ENCODE assay signal across 10 mouse cellular contexts in genomic region chr16:31883902-31884301, GRCm38 (mm10). TPM values are rescaled to one million over a fixed set of nuclear protein-coding genes. Genes with fewer than 3 reads are reported as not detected.
DNase-seq lines count a peak whose midpoint lies in the region; ATAC-seq and TF ChIP-seq lines count a peak whose summit lies in the region.
"Had no signal": no experiment of that assay in that cellular context is flagged by ENCODE, and none has a peak within 500 bp of the region (broad histone marks: within the 10 kb centered on the region; RNA-seq: fewer than 3 reads in every experiment).

No protein-coding gene starts in this region.

- no peak overlapping the region for H3K9ac ChIP-seq in hindbrain, embryonic 14.5 days
- no peak overlapping the region for H3K9ac ChIP-seq in MEL (ENCODE audit: control insufficient read depth, low read depth, low read length, poor library complexity, severe bottlenecking)
- H3K9ac ChIP-seq in forebrain, embryonic 14.5 days (ENCODE audit: low read length): no peak overlapping the region
- no peak overlapping the region for H3K9ac ChIP-seq in liver, embryonic 13.5 days

- peaks cover 49% of the 10 kb centered on the region for H3K4me1 ChIP-seq in hindbrain, embryonic 10.5 days (replicated peaks)
- H3K4me1 ChIP-seq in hindbrain, embryonic 14.5 days (replicated peaks; ENCODE audit: control insufficient read depth, insufficient read depth, low read length): 0 out of 2 replicates have a peak, but pooled peaks cover 5% of the 10 kb centered on the region
- peaks cover 0 to 13% of the 10 kb centered on the region in 2 experiments; a peak in 2 of 4 replicates for H3K4me1 ChIP-seq in MEL (ENCODE audit: control insufficient read depth in 1 of 2, insufficient read depth in 2 of 2, low read length in 2 of 2)
- no peaks in the 10 kb centered on the region; the same call in 1 of the 2 replicates for H3K4me1 ChIP-seq in forebrain, embryonic 14.5 days (ENCODE audit: control insufficient read depth, insufficient read depth, low read length)
- H3K4me1 ChIP-seq in liver, embryonic 13.5 days (replicated peaks): peaks cover 12% of the 10 kb centered on the region

- H3K9me3 ChIP-seq in hindbrain, embryonic 10.5 days: no peaks in the 10 kb centered on the region
- H3K9me3 ChIP-seq in hindbrain, embryonic 14.5 days (ENCODE audit: control insufficient read depth, low read length): no peaks in the 10 kb centered on the region
- no peaks in the 10 kb centered on the region for H3K9me3 ChIP-seq in MEL (replicated peaks; ENCODE audit: insufficient read depth, low read length)
- no peaks in the 10 kb centered on the region for H3K9me3 ChIP-seq in forebrain, embryonic 14.5 days (replicated peaks; ENCODE audit: control insufficient read depth, low read length)
- no peaks in the 10 kb centered on the region for H3K9me3 ChIP-seq in liver, embryonic 13.5 days (replicated peaks)

- no peak for TF ChIP-seq RAD21 in MEL (IDR thresholded peaks at IDR 0.05; ENCODE audit: low read depth, low read length)

- no peaks in the 10 kb centered on the region for H3K79me2 ChIP-seq in MEL (ENCODE audit: control insufficient read depth, insufficient read depth, low read length, poor library complexity)

- no peak; the same call in 1 of the 2 replicates for ATAC-seq in hindbrain, embryonic 14.5 days (ENCODE audit: low FRiP score)
- ATAC-seq in forebrain, embryonic 14.5 days: peak; percentile 37; the same call in 1 of the 2 replicates
- ATAC-seq in liver, embryonic 13.5 days (ENCODE audit: low read depth): peak; percentile 29; the same call in 1 of the 2 replicates

- no peak overlapping the region for H3K4me2 ChIP-seq in hindbrain, embryonic 14.5 days (replicated peaks)
- H3K4me2 ChIP-seq in forebrain, embryonic 14.5 days (ENCODE audit: low read length): no peak overlapping the region
- H3K4me2 ChIP-seq in liver, embryonic 13.5 days: peak overlapping the region; percentile 41; the same call in 1 of the 2 replicates

- DNase-seq in hindbrain, embryonic 10.5 days (ENCODE audit: low spot score): no peak
- no peak for DNase-seq in hindbrain, embryonic 14.5 days (ENCODE audit: low spot score)
- peak; percentile 21 for DNase-seq in MEL (ENCODE audit: low read depth, low spot score)
- no peak for DNase-seq in forebrain, embryonic 14.5 days (ENCODE audit: low spot score)
- no peak for DNase-seq in liver, embryonic 13.5 days
- DNase-seq in spleen, postnatal 10 days (ENCODE audit: low spot score in 2 of 2): no peak
- no peak for DNase-seq in adrenal gland, adult (ENCODE audit: inconsistent age in 2 of 2, low spot score in 1 of 2)
- no peak for DNase-seq in adrenal gland, postnatal 10 days
- DNase-seq: heart, postnatal 14 days had no signal

- no peak overlapping the region for H3K27ac ChIP-seq in hindbrain, embryonic 10.5 days
- no peak overlapping the region for H3K27ac ChIP-seq in hindbrain, embryonic 14.5 days
- no peak overlapping the region for H3K27ac ChIP-seq in MEL (ENCODE audit: control insufficient read depth, low read depth, low read length)
- no peak overlapping the region for H3K27ac ChIP-seq in forebrain, embryonic 14.5 days (ENCODE audit: low read depth, low read length)
- no peak overlapping the region for H3K27ac ChIP-seq in liver, embryonic 13.5 days

- H3K27me3 ChIP-seq in hindbrain, embryonic 10.5 days (ENCODE audit: insufficient read depth, poor library complexity, severe bottlenecking): peaks cover 36% of the 10 kb centered on the region
- H3K27me3 ChIP-seq in hindbrain, embryonic 14.5 days (ENCODE audit: control insufficient read depth, insufficient read depth, low read length): no peaks in the 10 kb centered on the region
- H3K27me3 ChIP-seq in MEL (ENCODE audit: control insufficient read depth in 1 of 2, insufficient read depth in 2 of 2, low read length in 2 of 2): peaks cover 3 to 6% of the 10 kb centered on the region in 2 experiments; a peak in 2 of 4 replicates
- no peaks in the 10 kb centered on the region for H3K27me3 ChIP-seq in forebrain, embryonic 14.5 days (replicated peaks; ENCODE audit: control insufficient read depth, insufficient read depth, low read length)
- 0 out of 2 replicates have a peak, but pooled peaks cover 4% of the 10 kb centered on the region for H3K27me3 ChIP-seq in liver, embryonic 13.5 days

- TF ChIP-seq POLR2A in MEL (IDR thresholded peaks at IDR 0.05; ENCODE audit: control insufficient read depth in 1 of 2, insufficient read depth in 1 of 2, low read depth in 1 of 2, low read length in 2 of 2, poor library complexity in 1 of 2): no peak

- no peaks in the 10 kb centered on the region for H3K36me3 ChIP-seq in hindbrain, embryonic 10.5 days
- H3K36me3 ChIP-seq in hindbrain, embryonic 14.5 days (replicated peaks; ENCODE audit: control insufficient read depth, insufficient read depth): no peaks in the 10 kb centered on the region
- H3K36me3 ChIP-seq in MEL (ENCODE audit: control insufficient read depth in 1 of 2, insufficient read depth in 2 of 2, low read length in 2 of 2): no peaks in the 10 kb centered on the region
- no peaks in the 10 kb centered on the region for H3K36me3 ChIP-seq in forebrain, embryonic 14.5 days (ENCODE audit: control insufficient read depth, insufficient read depth, low read length)
- no peaks in the 10 kb centered on the region for H3K36me3 ChIP-seq in liver, embryonic 13.5 days

- no peak for TF ChIP-seq CTCF in MEL (IDR thresholded peaks at IDR 0.05 in 2 of 3, conservative IDR thresholded peaks at IDR 0.05 in 1 of 3; ENCODE audit: control insufficient read depth in 1 of 3, insufficient read depth in 1 of 3, low read depth in 2 of 3, low read length in 3 of 3, poor library complexity in 1 of 3, severe bottlenecking in 1 of 3)

- 9% methylated on average over 6 of the region's 6 CpGs for WGBS in hindbrain, embryonic 10.5 days
- WGBS in hindbrain, embryonic 14.5 days: 17% methylated on average over 6 of the region's 6 CpGs
- WGBS in forebrain, embryonic 14.5 days: 21% methylated on average over 6 of the region's 6 CpGs
- 12% methylated on average over 6 of the region's 6 CpGs for WGBS in liver, embryonic 13.5 days (ENCODE audit: insufficient replicate concordance)

- 0 out of 2 replicates have a peak overlapping the region, but pooled peaks have one; percentile 7 for H3K4me3 ChIP-seq in hindbrain, embryonic 10.5 days
- H3K4me3 ChIP-seq in hindbrain, embryonic 14.5 days (replicated peaks; ENCODE audit: low read length): no peak overlapping the region
- H3K4me3 ChIP-seq in MEL (ENCODE audit: control insufficient read depth in 1 of 2, insufficient read depth in 1 of 2, low read depth in 2 of 2, low read length in 2 of 2): peak overlapping the region; percentile 7 to 38; a peak in 2 of 4 replicates
- no peak overlapping the region for H3K4me3 ChIP-seq in forebrain, embryonic 14.5 days (ENCODE audit: low read depth, low read length)
- no peak overlapping the region for H3K4me3 ChIP-seq in liver, embryonic 13.5 days (replicated peaks)

- no peak for TF ChIP-seq EP300 in MEL (IDR thresholded peaks at IDR 0.05; ENCODE audit: low read depth in 1 of 2, low read length in 2 of 2)

TF ChIP-seq in MEL, 35 proteins besides CTCF, POLR2A, EP300 and RAD21:
- no peak for TF ChIP-seq USF1 (IDR thresholded peaks at IDR 0.05; ENCODE audit: low read depth, low read length)
- no peak for TF ChIP-seq KAT2A (conservative IDR thresholded peaks at IDR 0.05; ENCODE audit: low read depth, low read length)
- no peak for TF ChIP-seq MAFK (IDR thresholded peaks at IDR 0.05; ENCODE audit: borderline replicate concordance, low read depth, low read length)

RNA-seq across cellular contexts. Expression of gene Meltf, which starts 5.3 kb away (rescaled TPM):
- polyA plus RNA-seq in hindbrain, embryonic 10.5 days (2016; fragmentation: Nextera tagmentation; extraction: Ambion mirVana): 0.07 and 0.20 TPM in 2 replicates
- 0.17 and 0.22 TPM in 2 replicates for polyA plus RNA-seq in hindbrain, embryonic 14.5 days (2014; fragmentation: Nextera tagmentation; extraction: Ambion mirVana)
- total RNA-seq in MEL (2012; rRNA removed): not detected in 2 replicates
- polyA plus RNA-seq in MEL (2012; ENCODE audit: insufficient read depth in 1 of 2, insufficient read length in 2 of 2, low read depth in 1 of 2, low replicate concordance in 2 of 2, missing spikeins in 1 of 2): not detected
- polyA plus RNA-seq in forebrain, embryonic 14.5 days (2014; fragmentation: Nextera tagmentation; extraction: Ambion mirVana): 0.04 and 0.09 TPM in 2 replicates
- 0.07 and 0.10 TPM in 2 replicates for polyA plus RNA-seq in liver, embryonic 13.5 days (2015; fragmentation: Nextera tagmentation; extraction: Ambion mirVana)
- under 1 TPM; 0.06 to 0.24 TPM for total RNA-seq in adrenal gland, postnatal 10 days (2021)
- total RNA-seq: adrenal gland, postnatal 14 days had no signal

RNA-seq across cellular contexts. Expression of gene Pigz, which starts 49.7 kb away (rescaled TPM):
- polyA plus RNA-seq in hindbrain, embryonic 10.5 days (2016; fragmentation: Nextera tagmentation; extraction: Ambion mirVana): 1.6 and 2.0 TPM in 2 replicates
- polyA plus RNA-seq in hindbrain, embryonic 14.5 days (2014; fragmentation: Nextera tagmentation; extraction: Ambion mirVana): 3.8 and 5.6 TPM in 2 replicates
- total RNA-seq in MEL (2012; rRNA removed): 0.23 and 0.26 TPM in 2 replicates
- under 1 TPM in 1 of 2 experiments, not detected in 1; 0.28 TPM for polyA plus RNA-seq in MEL (2012; ENCODE audit: insufficient read depth in 1 of 2, insufficient read length in 2 of 2, low read depth in 1 of 2, low replicate concordance in 2 of 2, missing spikeins in 1 of 2)
- 0.91 and 2.2 TPM in 2 replicates for polyA plus RNA-seq in forebrain, embryonic 14.5 days (2014; fragmentation: Nextera tagmentation; extraction: Ambion mirVana)
- 0.38 TPM in 1 of 2 replicates, not detected in the other for polyA plus RNA-seq in liver, embryonic 13.5 days (2015; fragmentation: Nextera tagmentation; extraction: Ambion mirVana)
- total RNA-seq in adrenal gland, postnatal 10 days (2021): 1 to 10 TPM in 1 of 2 experiments, under 1 TPM in 1; 0.48 to 1.6 TPM

Comparison
In these comparisons a context has a peak if more than half of its experiments do, and no peak if none do; other contexts are left out.
1. H3K4me3 ChIP-seq: peak in hindbrain, embryonic 10.5 days (single experiment) and MEL (2 of 2); none in hindbrain, embryonic 14.5 days (single experiment), forebrain, embryonic 14.5 days (single experiment) and liver, embryonic 13.5 days (single experiment).